ENCODE assay signal across 11 mouse cellular contexts in the genomic region with DNA sequence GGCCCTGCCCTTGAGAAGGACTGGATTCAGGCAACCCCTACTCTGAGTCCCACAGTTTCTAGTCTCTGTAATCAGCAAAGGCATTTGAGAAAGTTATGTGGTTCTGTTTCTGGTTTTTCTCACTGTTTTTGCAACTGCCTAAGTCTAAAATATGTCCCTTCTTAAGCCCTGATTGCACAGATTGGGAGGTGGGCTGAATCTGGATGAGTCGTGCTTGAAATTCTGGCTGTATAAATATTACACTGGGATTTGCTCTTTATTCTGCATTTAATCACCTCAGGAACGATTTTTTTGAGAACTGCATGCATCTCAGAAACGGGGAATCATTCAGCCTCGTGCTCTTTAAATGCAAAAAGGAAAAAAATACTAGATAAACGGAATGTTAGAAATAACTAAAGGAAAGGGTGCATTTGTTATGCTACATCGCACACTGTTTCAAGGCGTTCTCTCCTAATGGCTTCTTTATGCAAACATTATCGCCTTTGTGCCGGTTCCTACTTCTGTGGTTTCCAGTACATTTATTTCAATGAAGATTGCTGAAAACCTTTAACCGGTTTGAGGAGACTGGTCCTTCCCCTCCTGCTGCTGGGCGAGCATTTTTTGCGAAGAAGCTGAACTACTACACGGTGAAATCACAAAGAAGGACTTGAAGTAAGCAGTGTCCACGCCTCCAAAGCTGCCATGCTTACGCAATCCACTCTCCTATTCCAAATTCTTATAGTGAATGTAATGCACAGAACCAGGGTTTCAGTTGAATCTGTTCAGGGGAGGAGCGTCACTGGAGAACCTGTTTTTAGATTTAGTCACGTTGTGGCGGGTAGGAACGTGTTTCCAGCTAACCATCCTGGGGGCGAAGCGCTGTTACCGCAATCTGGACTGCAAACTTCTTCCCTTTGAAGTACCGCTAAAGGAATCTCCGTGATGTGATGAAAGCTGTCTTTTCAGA.
DNase-seq lines count a peak whose midpoint lies in the region; ATAC-seq and TF ChIP-seq lines count a peak whose summit lies in the region.
"Had no signal": no experiment of that assay in that cellular context is flagged by ENCODE, and none has a peak within 500 bp of the region (broad histone marks: within the 10 kb centered on the region; RNA-seq: fewer than 3 reads in every experiment).

No protein-coding gene starts in this region.

- WGBS in heart, embryonic 10.5 days = 82% methylated on average over 24 of the region's 24 CpGs
- WGBS in heart, embryonic 12.5 days = 72% methylated on average over 24 of the region's 24 CpGs
- 71% methylated on average over 24 of the region's 24 CpGs for WGBS in kidney, embryonic 14.5 days

- no peaks in the 10 kb centered on the region for H3K9me3 ChIP-seq in heart, embryonic 10.5 days
- H3K9me3 ChIP-seq in heart, embryonic 12.5 days (replicated peaks) = no peaks in the 10 kb centered on the region
- no peaks in the 10 kb centered on the region for H3K9me3 ChIP-seq in kidney, embryonic 14.5 days (ENCODE audit: control insufficient read depth, low read length)
- H3K9me3 ChIP-seq: midbrain, embryonic 12.5 days had no signal

- H3K79me2 ChIP-seq in C2C12 (ENCODE audit: control insufficient read depth, insufficient read depth) = no peaks in the 10 kb centered on the region

- H3K9ac ChIP-seq in heart, embryonic 12.5 days = no peak overlapping the region
- H3K9ac ChIP-seq in kidney, embryonic 14.5 days (ENCODE audit: low read depth, low read length) = no peak overlapping the region
- H3K9ac ChIP-seq: midbrain, embryonic 12.5 days had no signal

- DNase-seq in heart, embryonic 10.5 days (ENCODE audit: low spot score) = no peak
- DNase-seq in left cerebral cortex, postnatal 36 days (ENCODE audit: low spot score in 2 of 2) = peak; percentile 67 to 78
- DNase-seq in thymus, postnatal 14 days = no peak
- DNase-seq in cerebellum, adult 9-11 months = no peak
- DNase-seq: adrenal gland, adult 2 months had no signal

- no peaks in the 10 kb centered on the region for H3K27me3 ChIP-seq in heart, embryonic 10.5 days (ENCODE audit: insufficient read depth, poor library complexity, severe bottlenecking)
- no peaks in the 10 kb centered on the region for H3K27me3 ChIP-seq in heart, embryonic 12.5 days (replicated peaks)
- H3K27me3 ChIP-seq in C2C12 (ENCODE audit: control insufficient read depth, insufficient read depth, insufficient read length) = no peaks in the 10 kb centered on the region
- H3K27me3 ChIP-seq in kidney, embryonic 14.5 days (ENCODE audit: control insufficient read depth, insufficient read depth, low read length) = no peaks in the 10 kb centered on the region
- H3K27me3 ChIP-seq: midbrain, embryonic 12.5 days had no signal

- H3K27ac ChIP-seq in heart, embryonic 10.5 days = peak overlapping the region; percentile 22; the same call in 1 of the 2 replicates
- no peak overlapping the region for H3K27ac ChIP-seq in heart, embryonic 12.5 days (ENCODE audit: poor library complexity, severe bottlenecking)
- no peak overlapping the region for H3K27ac ChIP-seq in kidney, embryonic 14.5 days (ENCODE audit: low read depth, low read length)
- H3K27ac ChIP-seq: midbrain, embryonic 12.5 days had no signal

- H3ac ChIP-seq in C2C12 (ENCODE audit: control insufficient read depth, insufficient read length, low read depth) = no peak overlapping the region

- H3K4me3 ChIP-seq in heart, embryonic 10.5 days = no peak overlapping the region
- no peak overlapping the region for H3K4me3 ChIP-seq in heart, embryonic 12.5 days
- no peak overlapping the region for H3K4me3 ChIP-seq in C2C12 (ENCODE audit: insufficient read depth, poor library complexity, severe bottlenecking)
- H3K4me3 ChIP-seq in kidney, embryonic 14.5 days (ENCODE audit: low read length) = no peak overlapping the region
- H3K4me3 ChIP-seq: midbrain, embryonic 12.5 days had no signal

- ATAC-seq in heart, embryonic 12.5 days (ENCODE audit: insufficient number of reproducible peaks, low FRiP score) = no peak
- ATAC-seq in granulocyte monocyte progenitor cell, adult 5-6 weeks (replicated peaks; ENCODE audit: poor library complexity, severe bottlenecking) = peak; percentile 48
- no peak for ATAC-seq in kidney, embryonic 14.5 days (ENCODE audit: low FRiP score, low TSS enrichment)
- ATAC-seq: CD4-positive, CD25-positive, alpha-beta regulatory T cell, adult 4 months had no signal

- intact Hi-C loops in left cerebral cortex, postnatal 36 days (cut with DNase I) = loop anchor here (5.0 kb wide), 1 partner anchor 327 kb away; the partner anchor contains the start of gene Nrp1

- no peak for TF ChIP-seq CTCF in C2C12 (IDR thresholded peaks at IDR 0.05; ENCODE audit: control insufficient read depth, insufficient read depth, insufficient read length)

- no peak overlapping the region for H3K4me2 ChIP-seq in heart, embryonic 12.5 days
- no peak overlapping the region for H3K4me2 ChIP-seq in kidney, embryonic 14.5 days (replicated peaks; ENCODE audit: low read depth, low read length)
- H3K4me2 ChIP-seq: midbrain, embryonic 12.5 days had no signal

- no peaks in the 10 kb centered on the region for H3K79me3 ChIP-seq in C2C12 (ENCODE audit: low read depth)

- no peaks in the 10 kb centered on the region for H3K36me3 ChIP-seq in heart, embryonic 10.5 days
- no peaks in the 10 kb centered on the region for H3K36me3 ChIP-seq in heart, embryonic 12.5 days
- H3K36me3 ChIP-seq in C2C12 (ENCODE audit: control insufficient read depth, insufficient read depth) = no peaks in the 10 kb centered on the region
- H3K36me3 ChIP-seq in kidney, embryonic 14.5 days (ENCODE audit: control insufficient read depth, insufficient read depth, low read length) = no peaks in the 10 kb centered on the region
- H3K36me3 ChIP-seq: midbrain, embryonic 12.5 days had no signal

- peaks cover 22% of the 10 kb centered on the region for H3K4me1 ChIP-seq in heart, embryonic 10.5 days
- H3K4me1 ChIP-seq in heart, embryonic 12.5 days (replicated peaks) = peaks cover 28% of the 10 kb centered on the region
- no peaks in the 10 kb centered on the region for H3K4me1 ChIP-seq in kidney, embryonic 14.5 days (ENCODE audit: control insufficient read depth, insufficient read depth, low read length)

TF ChIP-seq in C2C12, 6 proteins besides CTCF, POLR2A, EP300 and RAD21:
- TF ChIP-seq CEBPB (IDR thresholded peaks at IDR 0.05; ENCODE audit: low read depth) (peak; percentile 48), FOSL1 (IDR thresholded peaks at IDR 0.05; ENCODE audit: insufficient read depth, low read length, poor library complexity, severe bottlenecking) (no peak)

Comparison
In these comparisons a context has a peak if more than half of its experiments do, and no peak if none do; other contexts are left out.
1. DNase-seq: peak in left cerebral cortex, postnatal 36 days (2 of 2); none in heart, embryonic 10.5 days (single experiment), thymus, postnatal 14 days (single experiment) and cerebellum, adult 9-11 months (single experiment).